Mouse (Mus musculus) neural tube, embryonic 13.5 days (tissue): Measurements from ENCODE around the gene Klhl31. TPM values are rescaled to one million over a fixed set of nuclear protein-coding genes. Genes with fewer than 3 reads are reported as not detected.

ENCODE experiments used
- ATAC-seq: fragments of 200-750 bp; cut with Nextera tagmentation; 2 replicates; pipeline ENCODE4 v1.8.0; 2017; ENCODE audit warnings: low read depth, mild to moderate bottlenecking, moderate TSS enrichment, moderate library complexity
- H3K27ac ChIP-seq: fragments of 300-500 bp; sonication (generic); replicated peaks from 2 replicates; pipeline ENCODE4 v1.5.1; 2015; ENCODE audit warnings: moderate library complexity, mild to moderate bottlenecking, inconsistent platforms
- H3K27me3 ChIP-seq: fragments of 300-500 bp; sonication (generic); 2 replicates; pipeline ENCODE4 v1.6.1; 2015; ENCODE audit warnings: mild to moderate bottlenecking, inconsistent platforms
- H3K36me3 ChIP-seq: fragments of 300-500 bp; sonication (generic); 2 replicates; pipeline ENCODE4 v1.6.1; 2015; ENCODE audit warnings: mild to moderate bottlenecking, inconsistent platforms
- H3K4me1 ChIP-seq: fragments of 300-500 bp; sonication (generic); replicated peaks from 2 replicates; pipeline ENCODE4 v1.6.1; 2015; ENCODE audit warnings: inconsistent platforms
- H3K4me2 ChIP-seq: fragments of 300-500 bp; sonication (generic); 2 replicates; pipeline ENCODE4 v1.6.1; 2015; ENCODE audit warnings: inconsistent platforms, mild to moderate bottlenecking, moderate library complexity
- H3K4me3 ChIP-seq: fragments of 300-500 bp; sonication (generic); 2 replicates; pipeline ENCODE4 v1.5.1; 2015; ENCODE audit warnings: mild to moderate bottlenecking, inconsistent platforms
- H3K9ac ChIP-seq: fragments of 300-500 bp; sonication (generic); 2 replicates; pipeline ENCODE4 v1.6.1; 2015; ENCODE audit warnings: moderate library complexity, mild to moderate bottlenecking, inconsistent platforms
- H3K9me3 ChIP-seq: fragments of 300-500 bp; sonication (generic); 2 replicates; pipeline ENCODE4 v1.6.1; 2016; ENCODE audit warnings: inconsistent platforms
- WGBS: fragments of 180-500 bp; shearing (Covaris S2); methylation state at CpG from one replicate; pipeline ENCODE4 v1.1.7; 2015; 5-methylcytosine and 5-hydroxymethylcytosine counted together
- polyA plus RNA-seq: library from polyadenylated mRNA; unstranded; fragments of >200 nt; fragmentation: Nextera tagmentation; extraction: Ambion mirVana; gene quantifications from 2 replicates; pipeline ENCODE4 v1.2.1, GENCODE M21; 2015

Klhl31 gene
- polyA plus RNA-seq, result 0.28 and 0.98 TPM in 2 replicates

DNA sequence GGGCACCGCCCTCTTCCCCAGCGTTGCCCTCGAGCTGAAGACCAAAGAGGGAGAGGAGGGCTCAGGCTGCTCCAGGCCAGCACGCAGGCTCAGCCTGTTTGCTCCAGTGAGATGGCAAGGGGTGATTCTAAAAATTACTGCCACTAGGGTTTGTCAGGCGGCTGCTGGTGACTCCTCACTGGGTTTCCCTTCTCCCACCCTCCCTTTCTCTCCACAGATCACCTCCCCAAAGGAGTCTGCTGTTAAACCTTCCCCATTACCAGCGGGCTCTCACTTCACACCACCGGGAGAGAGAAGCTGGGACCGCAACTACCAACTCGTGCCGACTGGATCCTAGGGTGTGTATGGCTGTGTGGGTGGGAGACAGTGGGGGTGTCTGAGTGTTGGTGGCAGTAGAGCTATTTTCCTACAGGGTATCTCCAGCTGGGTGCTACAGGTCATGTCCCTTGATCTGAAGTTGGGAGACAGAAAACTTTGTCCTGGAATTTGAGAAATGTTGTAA is at the start of gene Klhl31:
Gene Klhl31 (plus strand): TSS at position 51 of the 502 bp plus-strand sequence.
- no peak within 1 kb of the TSS for H3K4me3 ChIP-seq
- no peaks in the 10 kb centered on the region for H3K36me3 ChIP-seq
- no peaks in the 10 kb centered on the region for H3K27me3 ChIP-seq
- no peaks in the 10 kb centered on the region for H3K4me1 ChIP-seq
- H3K9ac ChIP-seq, result no peak within 1 kb of the TSS
- 65% methylated on average over 10 of the region's 10 CpGs for WGBS
- no peak for ATAC-seq
- H3K27ac ChIP-seq, result no peak within 1 kb of the TSS
- no peak within 1 kb of the TSS for H3K4me2 ChIP-seq
- no peaks in the 10 kb centered on the region for H3K9me3 ChIP-seq

DNA sequence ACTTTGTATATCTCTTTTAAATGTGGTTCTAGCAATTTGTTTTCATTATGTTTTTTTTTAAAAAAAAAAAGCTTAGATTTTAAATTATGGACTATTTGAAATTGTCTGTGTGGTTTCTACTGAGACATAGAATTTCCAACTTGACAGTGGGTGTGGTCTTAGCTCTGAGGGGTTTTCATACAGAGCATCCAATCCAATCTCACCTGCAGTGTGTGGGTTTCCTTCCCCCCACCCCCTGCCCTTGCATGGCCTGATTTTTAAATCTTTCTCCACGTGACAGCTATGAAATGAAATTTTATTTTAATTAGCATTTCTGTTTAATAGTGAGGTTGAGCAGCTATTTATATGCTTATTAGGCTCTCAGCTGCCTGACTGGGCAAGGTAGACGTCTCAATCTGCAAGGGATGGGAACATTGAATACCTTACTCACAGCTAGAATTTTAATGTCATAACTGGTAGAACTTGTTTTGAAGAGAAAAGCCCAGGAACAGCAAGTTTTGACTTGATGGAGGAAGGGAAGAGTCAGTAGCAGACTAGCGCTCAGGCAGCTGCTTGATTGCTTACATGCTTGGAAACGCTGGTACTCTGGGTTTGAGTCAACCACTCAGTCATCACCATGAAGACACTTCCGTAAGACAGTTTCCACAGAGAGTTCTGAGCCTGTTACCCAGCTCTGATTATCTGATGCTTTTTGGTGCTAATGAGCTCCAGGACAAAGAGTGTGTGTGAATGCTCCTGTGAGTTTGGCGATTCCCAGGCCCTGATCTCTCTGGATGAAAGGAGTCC is 49.3 kb upstream of the Klhl31 start:
- no peaks in the 10 kb centered on the region for H3K4me1 ChIP-seq
- H3K27me3 ChIP-seq, result no peaks in the 10 kb centered on the region
- no peaks in the 10 kb centered on the region for H3K36me3 ChIP-seq
- no peak overlapping the region for H3K4me2 ChIP-seq
- no peak overlapping the region for H3K27ac ChIP-seq
- ATAC-seq, result no peak
- H3K9ac ChIP-seq, result no peak overlapping the region
- no peaks in the 10 kb centered on the region for H3K9me3 ChIP-seq
- H3K4me3 ChIP-seq, result no peak overlapping the region
- 62% methylated on average over 6 of the region's 6 CpGs for WGBS

DNA sequence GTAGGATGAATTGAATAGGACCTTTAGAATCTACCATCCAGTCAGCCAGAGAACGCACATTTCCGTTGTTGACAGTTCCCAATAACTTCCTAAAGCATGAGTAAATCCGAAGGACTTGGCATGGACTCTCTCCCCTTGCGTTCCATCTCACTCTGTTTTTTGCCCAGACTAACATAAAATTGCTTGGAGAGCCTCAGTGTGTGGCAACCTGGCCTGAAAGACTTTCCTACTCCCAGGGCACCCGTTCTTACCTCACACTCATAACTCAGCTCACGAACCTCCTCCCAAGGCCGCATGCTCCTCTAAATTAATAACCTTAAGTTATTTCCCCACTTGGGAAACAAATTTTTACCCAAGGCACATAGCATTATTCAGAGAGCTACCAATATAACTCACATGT is 48.7 kb upstream of the Klhl31 start:
- Histone ChIP-seq H3K4me3 (no peak overlapping the region), H3K4me1 (no peaks in the 10 kb centered on the region), H3K36me3 (no peaks in the 10 kb centered on the region), H3K9me3 (no peaks in the 10 kb centered on the region), H3K27ac (no peak overlapping the region), H3K27me3 (no peaks in the 10 kb centered on the region), H3K4me2 (no peak overlapping the region), H3K9ac (no peak overlapping the region)
- ATAC-seq, result no peak
- 82% methylated on average over 7 of the region's 7 CpGs for WGBS

DNA sequence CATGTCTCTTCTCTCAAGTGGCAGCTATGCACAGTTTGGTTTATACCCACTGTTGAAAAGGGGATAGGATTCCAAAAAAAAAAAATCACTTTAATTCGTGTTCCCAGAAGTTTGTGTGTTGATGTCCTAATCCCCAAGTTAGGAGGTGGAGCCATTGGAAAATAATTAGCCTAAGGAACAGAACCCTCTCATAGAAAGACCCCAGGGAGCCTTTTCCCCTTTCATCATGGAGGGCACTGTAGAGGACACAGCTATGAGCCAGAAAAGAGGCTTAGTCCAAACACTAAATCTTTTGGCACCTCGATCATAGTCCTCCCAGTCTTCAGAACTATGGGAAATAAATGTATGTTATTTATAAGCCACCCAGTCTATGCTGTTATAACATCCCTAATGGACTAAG is 46.8 kb upstream of the Klhl31 start:
- H3K4me2 ChIP-seq, result no peak overlapping the region
- WGBS, result 60% methylated on average over 2 of the region's 2 CpGs

DNA sequence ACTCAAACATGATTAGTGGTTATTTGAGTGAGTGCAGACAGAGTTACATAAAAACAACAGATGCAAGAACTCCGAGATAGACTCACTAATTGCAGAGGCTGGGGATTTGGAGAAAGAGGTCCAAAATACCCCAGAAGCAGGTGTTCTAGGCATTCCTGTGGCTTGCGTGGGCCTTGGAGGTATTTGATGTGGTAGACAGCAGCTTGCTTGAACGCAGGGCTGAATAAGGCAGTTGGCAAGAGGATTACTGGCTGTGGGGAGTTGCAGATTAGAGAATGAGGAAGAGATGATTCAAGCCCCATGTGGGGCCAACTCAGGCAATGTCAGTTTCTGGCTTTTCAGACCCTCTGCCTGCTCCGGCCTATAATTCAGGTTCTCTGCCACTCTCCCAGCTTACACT is 43.9 kb upstream of the Klhl31 start:
- H3K4me3 ChIP-seq, result no peak overlapping the region
- no peaks in the 10 kb centered on the region for H3K4me1 ChIP-seq
- H3K9ac ChIP-seq, result no peak overlapping the region
- 86% methylated on average over 4 of the region's 4 CpGs for WGBS
- no peaks in the 10 kb centered on the region for H3K9me3 ChIP-seq
- H3K4me2 ChIP-seq, result no peak overlapping the region
- no peaks in the 10 kb centered on the region for H3K27me3 ChIP-seq
- no peak overlapping the region for H3K27ac ChIP-seq
- no peaks in the 10 kb centered on the region for H3K36me3 ChIP-seq
- no peak for ATAC-seq

More for the DNA sequence above, 46.8 kb upstream of the Klhl31 start:
- no peak for ATAC-seq
- Histone ChIP-seq H3K9me3 (no peaks in the 10 kb centered on the region), H3K27me3 (no peaks in the 10 kb centered on the region), H3K9ac (no peak overlapping the region), H3K27ac (no peak overlapping the region), H3K36me3 (no peaks in the 10 kb centered on the region), H3K4me1 (no peaks in the 10 kb centered on the region), H3K4me3 (no peak overlapping the region)

DNA sequence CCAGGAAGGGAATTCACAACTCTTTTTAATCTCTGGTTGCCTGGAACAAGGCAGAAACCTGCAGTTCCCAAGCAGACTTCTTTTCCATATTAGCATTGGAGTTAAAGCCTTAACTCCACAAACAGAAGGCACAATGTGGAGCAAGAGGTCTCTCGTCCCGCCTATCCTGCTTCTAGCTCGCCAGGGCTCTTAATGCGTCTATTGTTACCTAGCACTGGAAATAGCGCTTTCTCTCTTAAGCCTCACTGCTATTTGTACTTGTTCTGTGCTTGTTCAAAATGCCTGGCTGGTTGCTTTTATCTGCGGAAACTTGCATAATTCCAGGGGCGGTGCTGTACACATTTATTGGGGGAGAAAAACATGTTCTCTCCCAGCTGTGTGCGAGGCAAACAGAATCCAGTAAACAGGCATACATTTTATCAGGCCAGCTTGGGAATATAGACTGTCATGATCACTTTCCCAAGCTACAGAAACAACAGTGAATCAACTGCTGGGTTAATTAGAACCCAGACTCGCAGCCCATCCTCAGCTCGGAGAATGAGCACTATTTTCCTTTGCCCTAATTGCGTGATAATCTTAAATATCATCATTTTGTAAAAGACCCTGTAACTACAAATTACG is 41.2 kb upstream of the Klhl31 start:
- H3K9me3 ChIP-seq, result no peaks in the 10 kb centered on the region
- 42% methylated on average over 12 of the region's 12 CpGs for WGBS
- no peak overlapping the region for H3K9ac ChIP-seq
- no peaks in the 10 kb centered on the region for H3K36me3 ChIP-seq
- H3K27me3 ChIP-seq, result no peaks in the 10 kb centered on the region
- H3K27ac ChIP-seq, result no peak overlapping the region
- no peaks in the 10 kb centered on the region for H3K4me1 ChIP-seq
- peak overlapping the region; percentile 8; the same call in 1 of the 2 replicates for H3K4me2 ChIP-seq
- ATAC-seq, result no peak
- no peak overlapping the region for H3K4me3 ChIP-seq

DNA sequence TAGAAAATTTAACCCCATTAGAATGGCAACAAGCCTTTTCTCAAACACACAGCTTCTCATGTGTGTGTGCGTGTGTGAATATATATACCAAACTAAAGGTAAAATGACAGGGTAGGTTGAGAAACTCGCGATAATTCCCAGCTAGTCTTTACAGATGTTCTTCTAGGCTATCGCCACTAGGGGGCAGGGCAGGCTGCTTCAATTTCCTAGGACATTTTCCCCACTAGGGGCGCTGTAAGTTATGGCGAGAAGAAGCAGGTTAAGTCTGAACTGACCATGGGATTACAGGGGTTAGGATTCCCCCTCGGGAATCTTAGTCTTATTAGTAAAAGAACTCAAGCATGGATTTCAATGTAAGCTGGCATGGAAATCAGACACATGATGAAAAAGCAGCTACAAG is 39.9 kb upstream of the Klhl31 start:
- no peak overlapping the region for H3K4me3 ChIP-seq
- ATAC-seq, result no peak; the same call in 1 of the 2 replicates
- 28% methylated on average over 7 of the region's 7 CpGs for WGBS
- H3K27me3 ChIP-seq, result no peaks in the 10 kb centered on the region
- H3K9me3 ChIP-seq, result no peaks in the 10 kb centered on the region
- no peak overlapping the region for H3K4me2 ChIP-seq
- H3K36me3 ChIP-seq, result no peaks in the 10 kb centered on the region
- no peak overlapping the region for H3K9ac ChIP-seq
- H3K4me1 ChIP-seq, result no peaks in the 10 kb centered on the region
- H3K27ac ChIP-seq, result no peak overlapping the region

DNA sequence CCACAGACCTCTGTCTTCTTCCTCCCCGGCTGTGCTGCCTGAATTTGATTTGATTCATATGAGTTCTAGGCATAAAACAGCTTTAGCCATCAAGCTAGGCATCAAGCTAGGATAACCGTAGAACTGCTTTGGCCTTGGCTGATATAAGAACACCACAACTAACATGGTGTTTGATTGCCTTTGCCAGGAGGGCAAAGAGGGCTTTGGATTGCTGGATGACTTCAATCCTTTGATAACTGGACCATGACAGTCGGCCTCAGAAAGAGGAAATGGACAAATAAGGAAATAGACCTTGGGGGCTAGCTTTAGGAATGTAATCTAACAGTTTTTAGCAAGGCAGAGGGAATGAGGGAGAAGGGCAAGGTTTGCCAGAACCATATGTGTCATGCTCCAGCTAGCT is 37.7 kb upstream of the Klhl31 start:
- H3K4me1 ChIP-seq, result no peaks in the 10 kb centered on the region
- 59% methylated on average over 3 of the region's 3 CpGs for WGBS
- ATAC-seq, result no peak

DNA sequence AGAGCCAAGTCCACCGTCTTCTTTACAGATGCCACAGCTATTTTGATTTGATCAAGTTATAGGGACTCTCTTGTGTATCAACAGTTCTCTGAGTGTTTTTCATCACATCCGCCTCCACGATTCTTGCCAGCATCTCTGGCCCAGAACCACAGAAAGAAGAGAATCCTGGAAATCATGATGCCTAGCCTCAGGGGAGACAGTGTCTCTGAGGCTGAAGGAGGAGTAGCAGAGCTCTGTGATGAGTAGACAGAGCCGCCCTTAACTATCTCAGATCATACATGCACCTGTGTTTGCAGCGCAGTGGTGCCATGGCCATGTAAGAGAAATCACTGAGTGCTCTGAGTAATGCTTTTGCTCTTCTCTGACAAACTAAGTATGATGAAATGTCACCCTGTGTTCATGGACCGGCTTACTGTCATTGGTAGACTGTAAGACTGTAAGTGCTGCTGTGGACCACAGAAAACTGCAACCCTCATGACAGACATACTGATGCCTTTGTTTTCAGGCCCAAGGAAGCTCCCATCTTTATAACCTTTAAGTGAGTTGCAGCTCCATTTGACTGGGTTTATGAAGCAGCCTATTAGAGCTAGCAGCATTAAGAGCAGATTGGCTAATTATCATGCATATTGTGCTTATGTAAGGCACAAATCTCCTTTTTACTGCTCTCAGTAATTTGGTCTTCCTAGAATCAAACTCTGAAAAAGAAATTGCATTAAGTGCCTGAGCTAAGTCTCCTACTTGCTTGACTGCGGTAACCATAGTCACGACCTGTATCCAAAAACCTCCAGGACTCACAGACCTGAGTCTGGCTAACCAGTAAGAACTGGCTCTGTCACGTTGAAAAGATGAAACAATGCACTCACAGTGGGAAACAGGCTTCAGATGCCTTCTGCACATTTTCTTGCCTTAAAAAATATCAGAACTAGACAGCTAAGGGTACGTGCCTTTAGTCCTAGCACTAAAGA is 33.7 kb upstream of the Klhl31 start:
- Histone ChIP-seq H3K36me3 (no peaks in the 10 kb centered on the region), H3K27me3 (no peaks in the 10 kb centered on the region), H3K4me1 (no peaks in the 10 kb centered on the region), H3K9ac (no peak overlapping the region), H3K9me3 (no peaks in the 10 kb centered on the region), H3K27ac (peak overlapping the region; percentile 64), H3K4me3 (no peak overlapping the region), H3K4me2 (no peak overlapping the region)
- ATAC-seq, result peak; percentile 67
- 76% methylated on average over 10 of the region's 10 CpGs for WGBS

More for the DNA sequence above, 37.7 kb upstream of the Klhl31 start:
- Histone ChIP-seq H3K4me3 (no peak overlapping the region), H3K27ac (no peak overlapping the region), H3K36me3 (no peaks in the 10 kb centered on the region), H3K27me3 (no peaks in the 10 kb centered on the region), H3K9me3 (no peaks in the 10 kb centered on the region), H3K9ac (no peak overlapping the region), H3K4me2 (no peak overlapping the region)

DNA sequence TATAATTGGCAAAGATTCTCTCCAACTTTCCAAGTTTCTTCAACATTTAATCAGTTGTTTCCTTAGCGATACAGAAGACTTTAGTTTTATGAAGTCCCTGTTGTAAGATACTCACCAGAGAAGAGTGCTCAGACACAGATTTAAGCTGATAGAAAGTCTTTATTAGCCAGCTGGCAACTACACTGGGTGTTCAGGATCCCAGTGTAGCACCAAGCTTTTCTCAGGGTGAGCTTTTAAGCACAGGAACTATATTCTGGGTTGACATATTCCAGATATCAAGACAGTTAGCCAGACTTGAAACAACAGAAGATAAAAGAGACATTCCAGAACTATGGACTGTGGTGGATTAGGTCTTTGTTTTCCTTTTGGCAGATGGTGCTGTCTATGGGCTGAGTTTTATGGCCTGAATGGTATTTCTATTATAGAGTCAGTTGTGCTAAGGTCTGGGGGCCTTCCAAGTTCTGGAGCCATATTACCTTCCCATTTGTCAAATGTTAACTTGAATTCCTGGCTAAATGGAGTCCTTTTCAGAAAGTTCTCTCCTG is 32.3 kb upstream of the Klhl31 start:
- no peak overlapping the region for H3K4me2 ChIP-seq
- H3K36me3 ChIP-seq, result no peaks in the 10 kb centered on the region
- H3K4me1 ChIP-seq, result no peaks in the 10 kb centered on the region
- H3K9ac ChIP-seq, result no peak overlapping the region
- no peak for ATAC-seq
- WGBS, result 98% methylated on average over 1 of the region's 1 CpGs
- no peaks in the 10 kb centered on the region for H3K9me3 ChIP-seq
- H3K4me3 ChIP-seq, result no peak overlapping the region
- no peak overlapping the region for H3K27ac ChIP-seq
- H3K27me3 ChIP-seq, result no peaks in the 10 kb centered on the region

DNA sequence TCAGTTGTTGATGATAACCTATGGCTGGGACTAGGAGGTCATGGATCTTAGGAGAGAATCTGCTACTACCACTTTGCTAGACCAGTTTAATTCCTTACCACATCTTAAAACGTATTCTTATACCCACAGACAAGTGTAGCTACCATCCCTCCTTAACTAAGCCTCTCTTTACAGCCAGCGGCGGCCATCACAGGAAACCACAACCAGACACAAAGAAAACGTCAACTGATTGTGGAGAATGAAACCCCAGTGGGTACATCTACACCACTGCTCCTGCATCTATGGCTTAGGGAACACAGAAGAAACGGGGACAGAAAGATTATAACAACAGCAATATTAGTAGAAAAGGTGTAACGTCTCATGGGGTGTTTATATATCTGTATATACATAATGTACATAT is 29.0 kb upstream of the Klhl31 start:
- Histone ChIP-seq H3K27ac (no peak overlapping the region), H3K36me3 (no peaks in the 10 kb centered on the region), H3K27me3 (no peaks in the 10 kb centered on the region), H3K4me3 (no peak overlapping the region), H3K4me2 (no peak overlapping the region), H3K4me1 (no peaks in the 10 kb centered on the region), H3K9ac (no peak overlapping the region), H3K9me3 (no peaks in the 10 kb centered on the region)
- ATAC-seq, result no peak
- WGBS, result 83% methylated on average over 6 of the region's 6 CpGs
